Mouse (Mus musculus): ENCODE data around the gene Pde1c.

Pde1c gene

DNA sequence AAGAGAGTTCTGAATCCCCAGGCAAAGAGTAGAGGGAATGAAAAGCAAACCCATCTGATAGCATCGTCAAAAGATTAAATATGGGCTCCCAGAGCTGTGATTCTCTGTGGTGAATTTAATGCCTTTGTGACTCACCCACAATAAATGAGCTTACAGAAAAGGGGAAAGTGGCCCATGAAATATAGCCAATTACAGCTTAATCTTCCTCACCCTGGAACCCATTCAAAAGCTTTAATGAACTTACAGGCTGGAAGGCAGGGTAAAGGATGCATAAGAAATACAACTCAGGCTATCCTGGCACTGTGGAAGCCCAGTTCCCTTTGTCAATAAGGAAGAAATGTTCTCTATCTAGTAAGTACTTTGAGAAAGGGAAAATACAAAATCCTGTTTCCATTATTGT, 240.8 kb downstream of the Pde1c start:
- no peak for DNase-seq (ENCODE audit: low read depth)

DNA sequence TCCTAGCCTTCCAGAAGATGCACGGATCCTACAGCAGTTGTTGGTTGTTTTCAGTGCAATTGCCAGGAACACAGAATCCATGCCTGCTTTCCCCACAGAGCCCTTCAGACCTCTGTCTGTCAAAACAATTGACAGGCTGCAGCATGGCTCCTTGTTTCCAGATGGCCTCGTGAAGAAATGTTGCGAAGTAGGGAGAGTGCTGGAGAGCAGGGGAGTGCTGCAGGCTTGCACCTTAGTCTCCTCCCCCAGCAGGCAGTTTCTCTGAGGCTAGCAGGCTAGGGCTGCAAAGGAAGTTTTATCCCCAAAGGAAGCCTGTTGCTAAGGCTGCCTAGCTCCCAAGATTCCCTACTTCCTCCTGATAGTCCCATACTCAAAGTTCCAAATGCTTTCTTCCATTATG, 246.1 kb downstream of the Pde1c start:
- no peak for DNase-seq (ENCODE audit: low read depth)

DNA sequence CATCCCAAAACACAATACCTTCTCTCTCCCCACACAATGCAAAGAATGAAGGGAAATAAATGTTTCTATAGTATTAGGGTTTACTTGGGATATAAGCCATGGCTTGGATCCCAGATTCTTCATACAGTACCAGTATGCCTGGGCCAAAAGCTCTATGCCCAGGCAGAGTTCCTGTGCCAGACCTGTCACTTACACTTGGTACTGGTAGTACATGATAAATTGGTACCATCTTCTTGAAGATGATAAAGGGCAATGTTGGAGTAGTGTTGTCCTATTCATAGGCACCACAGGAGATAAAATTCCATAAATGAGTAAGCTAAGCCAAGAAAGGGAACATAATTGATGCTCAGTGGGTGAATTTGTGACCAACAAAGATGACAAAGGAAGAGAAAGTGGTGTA, 258.6 kb downstream of the Pde1c start:
- DNase-seq (ENCODE audit: low read depth): no peak

DNA sequence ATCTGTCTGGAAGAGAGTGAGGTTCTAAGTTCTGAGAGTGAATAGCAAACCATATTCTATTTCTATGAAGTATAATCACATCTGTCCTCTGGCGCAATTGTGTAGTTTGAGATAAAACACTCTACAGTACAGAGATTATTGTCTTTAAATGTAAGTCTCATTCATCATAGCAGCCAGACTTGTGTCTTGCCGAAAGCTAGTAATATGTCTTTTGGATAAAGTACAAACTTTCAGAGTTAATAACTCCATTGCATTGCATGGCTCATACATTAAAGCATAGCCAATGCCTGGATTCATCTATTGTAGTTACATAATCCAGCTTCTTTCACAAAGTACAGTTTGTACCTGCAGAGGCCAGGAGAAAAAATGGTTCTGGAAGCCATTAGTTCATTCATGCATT, 262.8 kb downstream of the Pde1c start:
- no peak for DNase-seq (ENCODE audit: low read depth)

DNA sequence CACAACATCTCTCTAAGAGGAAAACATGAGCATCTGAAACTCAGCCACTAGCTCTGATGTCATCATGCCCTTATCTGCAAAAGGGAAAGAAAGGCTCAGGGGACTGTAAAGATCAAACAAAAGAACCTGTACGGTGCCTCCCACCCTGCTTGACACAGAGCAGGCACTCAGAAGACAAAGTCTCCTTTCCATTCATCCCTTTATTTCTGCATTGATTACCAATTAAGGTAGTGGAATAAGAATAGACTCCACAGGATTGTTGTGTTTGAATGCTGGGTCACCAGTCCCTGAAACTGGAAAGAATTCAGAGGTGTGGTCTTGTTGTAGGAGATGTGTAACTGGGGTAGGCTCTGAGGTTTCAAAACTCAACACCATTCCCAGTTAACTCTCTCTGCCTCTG, 276.7 kb downstream of the Pde1c start:
- DNase-seq (ENCODE audit: low read depth): no peak

DNA sequence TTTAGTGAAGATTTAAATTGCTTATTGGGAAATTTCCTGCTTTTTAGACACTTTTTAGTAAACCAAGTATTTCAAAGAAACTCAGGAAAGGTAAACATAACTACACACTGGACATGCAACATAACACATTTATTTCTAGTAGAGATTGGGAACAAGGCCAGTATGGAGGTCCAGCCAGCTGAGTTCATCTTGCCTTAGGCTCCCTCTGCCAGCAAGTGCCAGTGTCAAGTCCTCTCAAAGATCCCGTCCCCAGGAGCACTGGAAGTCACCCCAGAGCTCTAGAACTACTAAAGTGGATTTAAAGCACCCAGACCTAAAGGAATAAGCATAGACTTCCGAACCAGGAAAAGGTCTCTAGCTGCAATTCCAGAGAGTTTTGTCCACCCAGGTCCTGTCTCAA, 279.6 kb downstream of the Pde1c start:
- DNase-seq (ENCODE audit: low read depth): no peak

DNA sequence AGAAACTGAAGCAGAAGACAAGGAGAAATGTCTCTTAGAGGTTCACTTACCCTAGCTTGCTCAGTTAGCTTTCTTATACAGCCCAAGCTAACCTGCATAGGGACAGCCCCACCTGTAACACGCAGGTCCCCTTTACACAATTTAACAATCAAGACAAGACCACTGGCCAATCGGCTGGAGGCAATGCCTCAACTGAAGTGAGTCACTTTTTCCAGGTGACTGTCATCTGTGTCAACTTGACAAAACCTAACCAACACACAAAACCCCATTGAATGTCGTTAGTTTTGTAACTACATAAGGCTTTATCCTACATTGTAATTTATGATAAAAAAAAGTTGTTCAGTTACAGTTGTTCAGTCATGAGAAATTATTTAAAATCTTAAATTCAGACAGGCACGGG, 284.1 kb downstream of the Pde1c start:
- DNase-seq (ENCODE audit: low read depth): no peak

DNA sequence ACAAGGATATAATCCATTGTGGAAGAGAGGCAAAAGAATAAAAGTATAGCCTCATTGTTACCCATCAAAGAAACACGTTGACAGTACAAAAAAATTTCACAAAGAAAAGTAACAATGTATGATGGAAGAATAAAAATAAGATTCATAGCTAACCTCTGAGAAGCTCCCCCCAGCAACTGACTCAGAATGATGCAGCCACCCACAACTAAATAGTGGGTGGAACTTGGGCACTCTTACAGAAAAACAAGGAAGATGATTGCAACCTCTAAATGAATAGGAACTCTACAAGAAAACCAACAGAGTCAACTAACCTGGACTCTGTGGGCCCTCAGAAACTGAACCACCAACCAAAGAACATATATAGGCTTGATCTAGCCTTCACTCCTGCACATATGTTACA, 293.4 kb downstream of the Pde1c start:
- DNase-seq (ENCODE audit: low read depth): no peak

DNA sequence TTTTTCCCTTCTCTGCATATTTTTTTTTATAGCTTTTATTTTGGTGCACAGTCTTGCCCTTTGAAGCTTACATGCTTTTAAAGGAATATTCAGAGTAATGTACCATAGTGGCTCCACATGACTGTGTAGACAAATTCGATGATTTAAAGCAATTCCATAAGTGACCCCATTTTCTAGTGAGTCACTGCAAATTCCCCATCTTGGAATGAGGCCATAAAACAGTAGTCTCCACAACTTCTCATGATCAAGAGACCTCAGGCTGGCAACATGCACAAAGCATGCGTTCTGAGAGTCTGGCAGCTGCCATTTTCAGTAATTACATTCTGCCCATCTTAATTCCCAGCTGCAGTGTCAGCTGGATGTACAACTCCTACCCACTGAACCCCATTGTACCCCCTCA, 297.2 kb downstream of the Pde1c start:
- no peak for DNase-seq (ENCODE audit: low read depth)

DNA sequence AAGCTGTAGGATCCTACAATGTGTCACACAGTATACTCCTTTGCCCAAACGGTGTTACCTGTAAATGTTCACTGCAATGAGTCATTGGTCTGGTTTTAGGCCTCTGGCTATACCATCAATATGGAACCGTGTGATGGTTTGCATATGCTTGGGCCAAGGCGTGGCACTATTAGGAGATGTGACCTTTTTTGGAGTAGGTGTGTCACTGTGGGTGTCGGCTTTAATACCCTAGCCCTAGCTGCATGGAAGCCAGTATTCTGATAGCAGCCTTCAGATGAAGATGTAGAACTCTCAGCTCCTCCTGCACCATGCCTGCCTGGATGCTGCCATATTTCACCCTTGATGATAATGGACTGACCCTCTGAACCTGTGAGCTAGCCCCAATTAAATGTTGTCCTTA, 304.4 kb downstream of the Pde1c start:
- no peak for DNase-seq (ENCODE audit: low read depth)

DNA sequence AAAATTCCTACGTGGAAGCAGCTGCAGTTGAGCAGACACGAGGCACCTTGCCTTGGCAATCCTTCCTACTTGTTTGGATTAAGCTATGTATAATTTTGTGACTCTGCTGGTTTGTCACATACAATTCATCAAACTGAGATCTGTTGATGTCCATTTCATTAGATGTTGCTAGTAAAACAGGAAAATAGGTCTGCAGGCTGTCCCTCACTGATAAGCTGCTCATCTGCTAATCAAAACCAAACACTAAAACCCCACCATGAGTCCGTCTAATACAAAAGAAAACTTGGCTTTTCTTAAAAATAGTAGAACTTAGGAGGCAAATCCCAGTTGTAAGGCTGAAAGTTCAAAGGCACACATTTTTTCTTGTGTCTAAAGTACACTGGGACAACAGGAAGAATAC, 308.8 kb downstream of the Pde1c start:
- DNase-seq (ENCODE audit: low read depth): no peak

DNA sequence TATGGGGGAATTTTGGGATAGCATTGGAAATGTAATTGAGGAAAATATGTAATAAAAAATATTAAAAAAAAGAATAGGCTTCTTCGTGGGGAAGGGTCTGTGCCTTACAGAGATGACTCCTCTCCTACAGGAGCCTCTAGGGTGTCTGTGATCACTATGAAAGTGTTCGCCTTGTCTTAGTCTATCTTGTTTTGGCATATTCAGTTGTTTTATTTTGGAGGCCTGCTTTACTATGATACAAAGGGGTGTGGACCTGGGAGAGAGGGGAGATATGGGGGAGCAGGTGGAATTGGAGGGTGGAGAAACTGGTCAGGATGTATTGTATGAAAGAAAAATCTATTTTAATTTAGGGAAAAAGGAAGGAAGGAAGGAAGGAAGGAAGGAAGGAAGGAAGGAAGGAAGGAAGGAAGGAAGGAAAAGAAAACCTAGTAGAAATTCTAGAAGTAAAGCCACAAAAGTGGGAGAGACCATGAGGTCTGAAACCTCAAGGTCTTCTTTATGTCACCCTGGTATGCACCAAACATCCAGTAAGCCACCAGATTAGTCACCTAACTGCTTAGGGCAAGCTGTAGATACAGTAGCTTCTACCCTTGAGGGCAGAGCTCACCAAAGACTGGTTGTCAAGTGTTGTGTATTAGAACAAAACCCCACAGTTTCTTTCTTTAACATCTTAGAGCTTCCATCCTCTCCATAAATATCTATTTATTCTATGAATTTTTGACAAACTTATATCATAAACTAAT, 311.2 kb downstream of the Pde1c start:
- DNase-seq (ENCODE audit: low read depth): no peak

DNA sequence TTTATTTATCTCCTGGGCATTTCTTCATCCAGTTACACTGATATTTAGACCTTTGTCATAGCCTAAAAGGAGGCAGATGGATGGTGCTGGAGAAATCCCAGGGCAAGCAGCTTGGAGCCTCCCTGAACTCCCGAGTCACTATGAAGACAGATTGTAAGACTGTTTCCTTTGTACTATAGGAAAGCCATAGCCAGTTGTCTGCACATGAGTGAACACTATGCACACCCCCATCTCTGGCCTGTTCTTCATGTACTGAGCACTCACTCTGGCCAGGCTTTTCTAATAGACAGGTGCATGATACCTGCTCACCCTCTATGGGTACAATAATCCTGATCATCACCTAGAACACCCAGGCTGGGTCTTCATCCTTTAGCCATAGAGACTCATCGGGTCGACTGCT, 318.8 kb downstream of the Pde1c start:
- no peak for DNase-seq (ENCODE audit: low read depth)

DNA sequence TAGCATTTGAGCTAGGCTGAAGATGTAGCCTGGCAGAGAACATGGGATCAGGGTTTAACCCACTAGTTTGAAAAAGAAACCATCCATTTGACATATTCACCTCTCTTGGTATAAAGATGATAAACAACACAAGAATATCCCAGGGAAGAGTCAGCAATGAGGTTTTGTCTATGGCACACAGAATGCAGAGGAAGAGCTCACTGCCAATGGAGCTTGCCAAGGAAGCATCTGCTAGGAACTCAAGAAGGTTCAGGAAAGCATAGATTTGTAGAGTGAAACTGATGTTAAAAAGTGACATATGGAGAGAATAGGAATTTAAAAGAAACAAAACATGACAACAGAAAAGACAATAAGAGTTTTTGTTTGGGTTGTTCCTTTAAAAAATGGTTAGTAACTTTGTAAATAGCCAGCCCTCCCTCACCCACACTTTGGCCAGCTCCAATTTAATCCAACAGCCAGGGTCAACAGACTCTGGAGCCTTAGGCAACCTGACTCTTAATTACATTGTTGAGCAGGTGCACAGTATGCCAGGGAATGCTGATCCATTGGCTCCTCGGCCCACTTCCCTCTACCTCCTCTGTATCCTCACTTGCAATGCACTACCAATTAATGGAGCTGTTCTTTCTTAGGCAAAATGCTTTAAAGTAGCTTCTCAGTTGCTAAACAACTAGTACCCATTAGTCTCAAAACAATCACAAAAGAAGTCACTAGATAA, 377.3 kb downstream of the Pde1c start:
- no peak for DNase-seq (ENCODE audit: low read depth)

DNA sequence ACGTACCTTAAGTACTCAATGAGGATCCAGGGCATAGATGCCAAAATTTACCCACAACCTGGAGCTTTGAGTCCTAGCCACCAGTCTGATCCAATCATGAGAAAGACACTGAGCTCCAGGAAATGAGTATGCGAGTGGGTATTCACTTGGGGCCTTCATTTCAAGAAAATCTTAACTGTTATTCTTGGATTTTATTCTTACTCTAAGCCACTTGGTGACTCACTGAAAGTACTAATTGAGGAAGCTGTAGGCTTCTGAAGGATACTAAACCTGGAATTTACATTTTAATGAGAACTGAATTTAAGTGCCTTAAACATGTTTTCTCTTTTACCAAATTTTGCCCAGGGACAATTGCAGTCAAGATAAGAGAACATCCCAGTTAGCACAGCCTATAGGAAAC, 392.4 kb downstream of the Pde1c start:
- no peak for DNase-seq (ENCODE audit: low read depth)

DNA sequence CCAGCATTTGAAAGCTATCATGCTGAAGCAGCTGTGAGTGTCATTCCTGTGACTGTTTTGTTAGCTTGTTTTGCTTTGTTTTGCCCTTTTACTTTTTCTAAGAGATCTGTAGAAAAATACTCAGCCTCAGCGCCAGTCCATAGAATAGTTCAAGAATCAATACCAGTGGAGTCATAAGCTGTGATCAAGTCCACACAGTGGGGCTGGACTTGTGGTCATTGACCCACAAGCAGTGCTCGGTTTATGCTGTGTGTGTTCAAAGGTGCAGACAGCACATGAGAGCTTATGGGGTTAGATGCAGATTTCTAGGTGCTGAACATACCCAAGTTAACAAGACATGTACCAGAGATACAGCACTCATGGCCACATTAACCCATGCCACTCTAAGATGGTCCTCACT, 396.7 kb downstream of the Pde1c start:
- no peak for DNase-seq (ENCODE audit: low read depth)

DNA sequence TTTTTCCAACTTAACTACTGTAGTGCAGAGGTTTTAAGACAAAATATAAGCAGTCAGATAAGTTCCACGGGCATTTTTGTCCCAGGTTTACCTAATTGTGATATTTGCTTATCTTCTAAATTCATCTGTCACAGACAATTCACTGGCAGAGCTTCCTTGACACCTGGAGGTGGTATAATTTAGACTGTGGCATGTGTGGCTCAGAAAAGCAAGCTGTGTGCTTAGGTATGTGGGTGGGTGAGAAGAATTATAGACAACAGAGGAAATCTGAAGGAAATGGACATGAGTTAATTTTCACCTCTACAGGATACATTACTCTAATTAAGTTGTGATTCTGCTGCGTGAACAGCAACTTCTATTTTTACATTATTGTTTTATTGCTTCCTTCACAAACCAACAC, 400.2 kb downstream of the Pde1c start:
- no peak for DNase-seq (ENCODE audit: low read depth)

DNA sequence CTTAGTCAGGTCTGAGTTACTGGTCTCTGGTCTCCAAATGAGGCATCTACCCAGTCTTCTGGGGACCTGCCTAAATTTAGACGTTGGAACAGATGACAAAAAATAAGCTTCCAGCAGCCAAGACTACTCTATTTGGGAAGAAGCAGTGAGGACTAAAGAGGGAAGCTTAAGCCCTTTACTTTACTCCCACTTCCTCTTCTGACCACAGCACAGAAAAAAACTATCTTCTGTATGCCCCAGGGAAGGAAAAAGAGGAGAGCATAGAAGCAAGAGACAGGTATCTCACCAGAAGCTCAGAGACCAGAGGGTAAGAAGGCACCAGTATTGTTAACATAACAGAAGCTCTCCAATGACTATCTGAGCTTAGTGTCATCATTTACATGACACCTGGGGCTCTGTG, 410.7 kb downstream of the Pde1c start:
- no peak for DNase-seq (ENCODE audit: low read depth)

DNA sequence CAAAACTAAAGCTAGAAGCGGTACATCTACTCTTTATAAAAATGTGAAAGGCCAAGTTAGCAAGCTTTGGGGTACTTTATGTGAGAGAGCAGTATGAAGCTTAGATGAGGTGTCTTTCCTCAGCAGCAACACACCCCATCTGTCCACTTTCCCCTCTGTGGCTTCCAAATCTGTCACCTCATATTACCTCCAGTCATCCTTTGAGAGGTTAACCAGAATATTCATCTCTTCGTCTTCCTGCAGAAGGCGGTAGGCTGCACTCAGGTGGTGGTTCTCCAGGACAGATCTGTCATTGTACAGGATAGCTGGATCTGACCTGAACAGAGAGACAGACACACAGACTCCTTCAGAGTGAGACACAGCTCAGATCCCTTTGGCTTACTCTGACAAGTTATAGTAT, 412.1 kb downstream of the Pde1c start:
- no peak for DNase-seq (ENCODE audit: low read depth)

DNA sequence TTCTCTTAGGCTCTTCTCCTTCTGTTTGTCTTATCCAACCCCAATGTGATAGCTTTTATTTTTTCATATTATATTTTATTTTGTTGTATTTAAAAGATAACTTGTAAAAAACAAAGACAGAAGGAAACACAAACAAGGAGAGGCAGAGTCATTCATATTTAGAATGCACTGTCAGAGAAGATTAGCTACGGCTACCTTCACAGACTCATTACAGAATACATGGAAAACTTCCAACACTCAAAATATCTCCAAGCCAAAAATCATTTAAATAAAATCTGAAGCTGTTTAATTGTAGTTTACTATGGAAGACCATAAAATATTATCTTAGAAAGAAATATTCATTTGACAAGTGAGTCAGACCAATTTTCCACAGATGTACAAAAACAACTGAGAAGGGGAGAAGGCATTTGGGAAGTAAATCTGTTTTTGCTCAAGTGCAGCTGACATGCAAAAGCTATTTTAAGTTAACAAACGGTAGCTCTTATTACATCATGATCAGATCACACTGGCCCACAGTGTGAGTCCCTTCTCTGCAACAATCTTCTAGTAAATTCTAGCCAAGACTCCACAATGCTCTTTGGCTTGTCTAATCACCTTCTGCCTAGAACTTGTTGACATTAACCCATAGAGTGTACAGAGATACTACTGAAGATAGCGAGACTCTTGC, 438.3 kb downstream of the Pde1c start:
- no peak for DNase-seq (ENCODE audit: low read depth)

DNA sequence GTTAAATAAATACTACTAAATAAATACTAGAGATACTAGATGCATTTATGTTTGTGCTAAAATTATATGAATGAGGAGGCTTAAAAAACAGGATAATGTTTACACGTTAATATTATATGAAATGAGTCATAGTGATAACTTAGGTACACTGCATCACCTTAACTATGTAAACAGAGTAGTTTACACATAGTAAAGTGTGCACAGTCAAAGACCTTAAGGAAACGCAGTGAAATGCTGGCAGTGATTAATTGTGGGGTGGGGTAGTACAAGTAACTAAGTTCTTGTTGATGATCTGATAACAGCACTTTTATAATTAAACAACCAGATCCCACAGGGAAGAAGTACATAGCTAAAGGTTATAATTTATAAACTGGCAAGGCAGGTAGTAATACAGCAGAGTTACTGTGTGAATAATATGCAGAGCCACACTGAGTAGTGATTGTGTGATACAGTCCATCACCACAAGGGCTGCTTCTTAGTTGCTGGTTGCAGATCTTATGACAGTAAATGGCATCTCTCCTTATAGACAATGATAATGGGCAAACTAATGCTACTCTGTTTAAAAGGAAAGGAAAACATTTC, 469.3 kb downstream of the Pde1c start:
- DNase-seq (ENCODE audit: low read depth): no peak

DNA sequence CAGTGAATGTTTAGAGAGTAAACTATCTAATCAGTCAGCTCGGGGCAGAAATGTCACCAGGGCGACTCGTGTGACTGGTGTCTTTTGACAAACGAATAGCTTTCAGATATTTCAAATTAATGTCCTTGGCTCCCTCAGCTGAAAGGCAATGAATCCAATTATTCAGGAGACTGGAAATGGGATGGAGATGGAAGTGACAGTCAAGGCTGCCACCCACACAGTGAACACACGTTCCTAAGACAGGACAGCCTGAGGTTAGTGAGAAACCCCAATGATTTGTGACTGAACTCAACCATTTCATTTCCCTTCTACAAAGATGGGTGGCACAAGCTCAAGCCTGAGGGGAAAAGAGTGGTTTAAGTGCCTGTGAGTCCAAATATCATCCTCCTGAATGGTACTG, 470.5 kb downstream of the Pde1c start:
- DNase-seq (ENCODE audit: low read depth): no peak

DNA sequence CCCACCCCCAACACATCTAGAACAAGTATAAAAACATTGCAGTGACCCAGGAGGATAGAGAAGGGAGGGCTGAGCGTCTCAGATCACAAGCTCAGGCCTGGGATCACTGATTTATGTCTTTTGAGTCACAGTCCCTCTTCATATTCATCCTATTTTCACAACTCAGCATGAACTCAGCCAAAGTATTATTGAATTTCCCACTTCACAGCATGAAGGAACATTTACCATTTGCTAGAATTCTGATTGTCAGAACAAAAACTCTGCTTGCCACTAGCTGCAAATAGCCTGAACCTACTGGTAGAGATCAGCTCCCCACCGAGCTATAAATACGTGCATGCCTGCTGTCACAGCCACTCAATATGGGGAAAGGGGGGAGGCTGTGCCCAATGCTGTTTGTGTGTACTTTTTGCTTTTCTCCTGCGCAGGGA, 492.5 kb downstream of the Pde1c start:
- no peak for DNase-seq (ENCODE audit: low read depth)

Measured in induced T-regulatory cell, adult 2 months (primary cell).